Mouse (Mus musculus): ENCODE measurements around the gene Atp6v1g1. TPM values are rescaled to one million over a fixed set of nuclear protein-coding genes. Genes with fewer than 3 reads are reported as not detected.

The Atp6v1g1 gene
- polyA plus RNA-seq, 1 experiment: not detected

GRCm38 (mm10) chr4:63585216-63585615 is 40.6 kb downstream of the Atp6v1g1 start:
- Histone ChIP-seq H3K4me3 (ENCODE audit: insufficient read depth, low read depth, low read length) (no peak overlapping the region), H3K27ac (ENCODE audit: insufficient read depth, low read depth, low read length) (no peak overlapping the region), H3K4me1 (ENCODE audit: control insufficient read depth, insufficient read depth, low read length) (peaks cover 2% of the 10 kb centered on the region)
- TF ChIP-seq CTCF (IDR thresholded peaks at IDR 0.05; ENCODE audit: insufficient read depth, low read depth, low read length): no peak
- TF ChIP-seq POLR2A (IDR thresholded peaks at IDR 0.05; ENCODE audit: insufficient read depth, low read depth, low read length): no peak
- 85% methylated on average over 10 of the region's 10 CpGs for WGBS

DNA sequence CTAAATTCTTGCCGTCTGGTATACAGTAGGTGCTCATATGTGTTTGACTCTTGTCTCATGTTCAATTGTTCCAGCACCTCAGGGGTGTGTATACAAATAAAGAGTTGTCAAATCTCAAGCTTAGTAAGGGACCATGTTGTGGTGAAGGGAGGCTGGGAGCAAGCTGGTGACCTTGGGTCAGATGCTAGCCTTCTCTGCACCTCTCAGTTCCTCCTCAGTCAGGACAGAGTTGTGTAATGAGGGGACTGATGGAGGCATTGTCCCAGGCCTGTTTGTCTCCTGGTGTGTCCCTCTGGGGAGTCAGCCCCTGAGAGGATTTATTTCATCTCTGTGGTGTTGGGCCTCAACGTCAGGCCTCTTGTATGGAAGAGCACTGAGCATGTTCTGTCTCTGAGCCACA is 41.7 kb downstream of the Atp6v1g1 start:
- no peak overlapping the region for H3K4me3 ChIP-seq (ENCODE audit: insufficient read depth, low read depth, low read length)
- no peak overlapping the region for H3K27ac ChIP-seq (ENCODE audit: insufficient read depth, low read depth, low read length)
- WGBS: 86% methylated on average over 2 of the region's 2 CpGs
- TF ChIP-seq POLR2A (IDR thresholded peaks at IDR 0.05; ENCODE audit: insufficient read depth, low read depth, low read length) (no peak), CTCF (IDR thresholded peaks at IDR 0.05; ENCODE audit: insufficient read depth, low read depth, low read length) (no peak)
- H3K4me1 ChIP-seq (ENCODE audit: control insufficient read depth, insufficient read depth, low read length): no peaks in the 10 kb centered on the region

DNA sequence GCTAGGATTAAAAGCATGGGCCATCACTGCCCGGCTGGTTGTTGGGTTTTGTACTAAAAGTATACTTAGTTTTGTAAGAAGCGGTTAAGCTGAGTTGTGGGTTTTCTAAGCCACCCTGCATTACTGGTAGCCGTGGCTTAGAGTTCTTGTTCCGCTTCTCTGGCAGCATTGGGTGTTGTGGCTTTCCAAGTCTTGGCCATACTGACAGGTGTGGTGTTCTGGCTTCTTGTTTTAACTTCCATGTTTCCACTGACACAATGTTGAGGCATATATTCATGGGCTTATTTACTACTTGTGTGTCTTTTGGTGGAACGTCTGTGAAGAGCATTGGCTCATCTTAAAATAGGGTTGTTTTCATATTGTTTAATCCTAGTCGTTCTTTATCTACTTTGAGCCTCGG is 45.4 kb downstream of the Atp6v1g1 start:
- Histone ChIP-seq H3K4me3 (ENCODE audit: insufficient read depth, low read depth, low read length) (no peak overlapping the region), H3K27ac (ENCODE audit: insufficient read depth, low read depth, low read length) (no peak overlapping the region), H3K4me1 (ENCODE audit: control insufficient read depth, insufficient read depth, low read length) (no peaks in the 10 kb centered on the region)
- WGBS: 84% methylated on average over 7 of the region's 7 CpGs
- TF ChIP-seq POLR2A (IDR thresholded peaks at IDR 0.05; ENCODE audit: insufficient read depth, low read depth, low read length): no peak
- no peak for TF ChIP-seq CTCF (IDR thresholded peaks at IDR 0.05; ENCODE audit: insufficient read depth, low read depth, low read length)

DNA sequence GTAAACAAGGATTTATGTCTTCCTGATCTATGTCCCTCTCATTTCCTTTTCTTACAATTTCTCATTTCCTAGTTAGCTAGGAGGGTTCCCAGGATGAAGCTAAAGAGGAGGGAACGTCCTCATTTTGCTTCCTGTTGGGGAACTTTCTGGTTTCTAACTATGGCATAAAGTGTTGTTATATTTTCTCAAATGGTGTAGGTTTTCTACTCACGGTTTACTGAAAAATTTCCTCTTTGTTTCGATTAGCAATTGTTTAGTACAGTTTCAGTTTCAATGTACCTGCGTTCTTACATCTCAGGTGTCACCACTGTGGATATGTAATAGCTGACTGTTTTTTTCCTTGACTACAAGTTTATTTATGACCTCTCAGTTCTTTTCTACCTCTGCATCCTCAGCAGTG is 46.0 kb downstream of the Atp6v1g1 start:
- no peaks in the 10 kb centered on the region for H3K4me1 ChIP-seq (ENCODE audit: control insufficient read depth, insufficient read depth, low read length)
- WGBS: 90% methylated on average over 4 of the region's 4 CpGs
- no peak for TF ChIP-seq CTCF (IDR thresholded peaks at IDR 0.05; ENCODE audit: insufficient read depth, low read depth, low read length)
- TF ChIP-seq POLR2A (IDR thresholded peaks at IDR 0.05; ENCODE audit: insufficient read depth, low read depth, low read length): no peak
- H3K4me3 ChIP-seq (ENCODE audit: insufficient read depth, low read depth, low read length): no peak overlapping the region
- no peak overlapping the region for H3K27ac ChIP-seq (ENCODE audit: insufficient read depth, low read depth, low read length)

DNA sequence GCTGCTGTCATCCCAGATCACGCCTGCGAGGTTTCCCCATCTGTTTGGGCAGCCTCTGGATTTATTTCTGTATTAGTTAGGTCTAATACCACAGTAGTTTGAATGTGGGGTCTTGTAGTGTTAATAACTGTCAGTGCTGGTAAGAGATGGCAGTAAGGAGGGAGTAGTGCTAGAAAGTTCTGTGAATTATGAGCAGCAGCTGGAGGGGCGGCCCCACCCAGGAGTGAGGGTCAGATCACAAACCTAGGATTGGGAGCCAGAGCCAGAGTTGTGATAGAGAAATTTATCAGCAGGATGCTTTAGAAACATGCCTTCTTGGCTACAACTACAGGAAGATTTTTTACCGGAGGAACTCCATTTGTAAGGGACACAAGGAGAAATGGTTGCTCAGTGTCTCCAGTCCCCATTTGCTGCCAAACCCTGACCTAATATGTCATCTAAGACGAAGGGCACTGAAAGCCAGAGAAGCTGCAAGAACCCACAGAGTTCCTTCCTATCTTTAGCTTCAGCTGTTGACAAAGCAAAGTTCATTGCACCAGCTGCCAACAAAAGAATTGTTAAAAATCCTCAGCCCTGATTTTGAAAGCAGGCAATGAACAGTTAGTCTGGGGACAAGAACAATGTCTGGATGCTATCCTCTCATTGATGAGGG is 50.0 kb downstream of the Atp6v1g1 start:
- Histone ChIP-seq H3K4me1 (ENCODE audit: control insufficient read depth, insufficient read depth, low read length) (no peaks in the 10 kb centered on the region), H3K27ac (ENCODE audit: insufficient read depth, low read depth, low read length) (no peak overlapping the region), H3K4me3 (ENCODE audit: insufficient read depth, low read depth, low read length) (no peak overlapping the region)
- no peak for TF ChIP-seq CTCF (IDR thresholded peaks at IDR 0.05; ENCODE audit: insufficient read depth, low read depth, low read length)
- no peak for TF ChIP-seq POLR2A (IDR thresholded peaks at IDR 0.05; ENCODE audit: insufficient read depth, low read depth, low read length)
- 76% methylated on average over 5 of the region's 5 CpGs for WGBS

DNA sequence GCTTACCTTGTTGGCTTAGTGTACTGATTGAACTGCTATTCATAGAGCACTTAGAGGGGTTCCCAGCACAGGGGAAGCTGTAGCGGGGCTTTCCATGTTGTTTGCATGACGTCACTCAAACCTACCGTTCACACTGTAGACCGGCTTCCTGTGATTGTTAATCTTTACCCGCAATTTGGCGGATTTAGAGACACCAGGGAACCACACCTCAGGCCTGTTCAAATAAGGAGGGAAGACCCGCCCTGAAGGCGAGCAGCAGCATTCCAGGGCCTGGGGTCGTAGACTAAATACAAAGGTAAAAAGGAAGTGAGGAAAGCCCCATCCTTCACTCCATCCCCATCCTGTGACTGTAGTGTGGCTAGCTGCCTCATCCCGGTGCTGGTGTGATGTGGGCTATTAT is 50.7 kb downstream of the Atp6v1g1 start:
- Histone ChIP-seq H3K4me1 (ENCODE audit: control insufficient read depth, insufficient read depth, low read length) (no peaks in the 10 kb centered on the region), H3K27ac (ENCODE audit: insufficient read depth, low read depth, low read length) (no peak overlapping the region), H3K4me3 (ENCODE audit: insufficient read depth, low read depth, low read length) (no peak overlapping the region)
- 81% methylated on average over 10 of the region's 10 CpGs for WGBS
- no peak for TF ChIP-seq CTCF (IDR thresholded peaks at IDR 0.05; ENCODE audit: insufficient read depth, low read depth, low read length)
- no peak for TF ChIP-seq POLR2A (IDR thresholded peaks at IDR 0.05; ENCODE audit: insufficient read depth, low read depth, low read length)

- 96% methylated on average over 4 of the region's 4 CpGs for WGBS
- no peak for TF ChIP-seq POLR2A (IDR thresholded peaks at IDR 0.05; ENCODE audit: insufficient read depth, low read depth, low read length)
- no peak for TF ChIP-seq CTCF (IDR thresholded peaks at IDR 0.05; ENCODE audit: insufficient read depth, low read depth, low read length)
- Histone ChIP-seq H3K27ac (ENCODE audit: insufficient read depth, low read depth, low read length) (no peak overlapping the region), H3K4me1 (ENCODE audit: control insufficient read depth, insufficient read depth, low read length) (no peaks in the 10 kb centered on the region), H3K4me3 (ENCODE audit: insufficient read depth, low read depth, low read length) (no peak overlapping the region)
Observed at GRCm38 (mm10) chr4:63596010-63596409, 51.4 kb downstream of the Atp6v1g1 start.

Other genes starting within 250 kb of the Atp6v1g1 start
- not detected in 2 replicates for gene Orm1, start 200.2 kb upstream of the Atp6v1g1 start, polyA plus RNA-seq (2012; ENCODE audit: insufficient read depth, insufficient read length, low replicate concordance, missing spikeins)
- not detected in 2 replicates for gene Orm3, start 188.6 kb upstream of the Atp6v1g1 start, polyA plus RNA-seq (2012; ENCODE audit: insufficient read depth, insufficient read length, low replicate concordance, missing spikeins)
- not detected in 2 replicates for gene Orm2, start 182.3 kb upstream of the Atp6v1g1 start, polyA plus RNA-seq (2012; ENCODE audit: insufficient read depth, insufficient read length, low replicate concordance, missing spikeins)
- gene Akna, start 141.4 kb upstream of the Atp6v1g1 start, polyA plus RNA-seq (2012; ENCODE audit: insufficient read depth, insufficient read length, low replicate concordance, missing spikeins): not detected in 2 replicates
- gene Whrn, start 48.8 kb upstream of the Atp6v1g1 start, polyA plus RNA-seq (2012; ENCODE audit: insufficient read depth, insufficient read length, low replicate concordance, missing spikeins): not detected in 2 replicates
- gene Tmem268, start 14.0 kb downstream of the Atp6v1g1 start, polyA plus RNA-seq (2012; ENCODE audit: insufficient read depth, insufficient read length, low replicate concordance, missing spikeins): not detected in 2 replicates
- not detected in 2 replicates for gene Gm11213, start 60.5 kb downstream of the Atp6v1g1 start, polyA plus RNA-seq (2012; ENCODE audit: insufficient read depth, insufficient read length, low replicate concordance, missing spikeins)
- not detected in 2 replicates for gene Tex48, start 77.7 kb downstream of the Atp6v1g1 start, polyA plus RNA-seq (2012; ENCODE audit: insufficient read depth, insufficient read length, low replicate concordance, missing spikeins)
- not detected in 2 replicates for gene Gm11214, start 118.6 kb downstream of the Atp6v1g1 start, polyA plus RNA-seq (2012; ENCODE audit: insufficient read depth, insufficient read length, low replicate concordance, missing spikeins)
- gene Tnfsf15, start 200.3 kb downstream of the Atp6v1g1 start, polyA plus RNA-seq (2012; ENCODE audit: insufficient read depth, insufficient read length, low replicate concordance, missing spikeins): not detected in 2 replicates

Data from olfactory bulb, adult 2 months (tissue).